Mouse (Mus musculus) stomach, postnatal 0 days (tissue): ENCODE measurements at regions not wholly inside any gene's neighbourhood (a gene's known extent, or its start where the extent isn't known, plus 50 kb on each side); places are given as distances from the start of the nearest gene placed in this dataset.
A peak's percentile ranks its signal among the peaks of the same experiment; 100 is the strongest.

ENCODE experiments used
- ATAC-seq: fragments of 200-750 bp; cut with Nextera tagmentation; 2 replicates; pipeline ENCODE4 v1.8.0; 2017; ENCODE audit not compliant: low FRiP score, low TSS enrichment
- DNase-seq: peaks from one replicate; pipeline ENCODE4 v3.0.0-alpha.2; 2016; ENCODE audit warnings: low spot score
- H3K27ac ChIP-seq: fragments of 300-500 bp; sonication (generic); replicated peaks from 2 replicates; pipeline ENCODE4 v1.5.1; 2014; ENCODE audit warnings: mild to moderate bottlenecking, control low read depth
- H3K27me3 ChIP-seq: fragments of 300-500 bp; sonication (generic); 2 replicates; pipeline ENCODE4 v1.6.1; 2014; ENCODE audit warnings: low read length; ENCODE audit not compliant: control insufficient read depth, insufficient read depth
- H3K36me3 ChIP-seq: fragments of 300-500 bp; sonication (generic); 2 replicates; pipeline ENCODE4 v1.6.1; 2014; ENCODE audit warnings: low read length, mixed read lengths; ENCODE audit not compliant: control insufficient read depth, insufficient read depth
- H3K4me1 ChIP-seq: fragments of 300-500 bp; sonication (generic); replicated peaks from 2 replicates; pipeline ENCODE4 v1.6.1; 2014; ENCODE audit warnings: antibody characterized with exemption; ENCODE audit not compliant: control insufficient read depth, insufficient read depth
- H3K4me2 ChIP-seq: fragments of 300-500 bp; sonication (generic); replicated peaks from 2 replicates; pipeline ENCODE4 v1.6.1; 2014; ENCODE audit warnings: low read depth, mild to moderate bottlenecking, control low read depth, moderate library complexity
- H3K4me3 ChIP-seq: fragments of 300-500 bp; sonication (generic); 2 replicates; pipeline ENCODE4 v1.5.1; 2014; ENCODE audit warnings: low read depth, low read length, control low read depth
- H3K9ac ChIP-seq: fragments of 300-500 bp; sonication (generic); 2 replicates; pipeline ENCODE4 v1.6.1; 2014; ENCODE audit warnings: mild to moderate bottlenecking, low read length, control low read depth, mixed read lengths
- H3K9me3 ChIP-seq: fragments of 300-500 bp; sonication (generic); 2 replicates; pipeline ENCODE4 v1.6.1; 2016; ENCODE audit warnings: low read length; ENCODE audit not compliant: control insufficient read depth
- CTCF ChIP-seq: IDR thresholded peaks from 2 replicates; pipeline ENCODE4 v1.5.1; 2016; ENCODE audit warnings: antibody characterized with exemption, low read depth, mild to moderate bottlenecking, moderate library complexity
- EP300 ChIP-seq: optimal IDR thresholded peaks from 2 replicates; pipeline ENCODE3; 2016; ENCODE audit warnings: antibody characterized with exemption
- WGBS: fragments of 180-500 bp; shearing (Covaris S2); extraction: QIAGEN DNeasy Blood & Tissue Kit; methylation state at CpG from one replicate; pipeline ENCODE4 v1.1.7; 2014; 5-methylcytosine and 5-hydroxymethylcytosine counted together

GRCm38 (mm10) chr1:61143030-61143753 is 165.5 kb downstream of the Icos start:
- H3K4me2 ChIP-seq, result peak overlapping the region; percentile 29; the same call in 1 of the 2 replicates
- WGBS, result 16% methylated on average over 14 of the region's 14 CpGs
- no peaks in the 10 kb centered on the region; the same call in 1 of the 2 replicates for H3K4me1 ChIP-seq
- ATAC-seq, result no peak
- TF ChIP-seq EP300 (no peak), CTCF (no peak)
- peak; percentile 23 for DNase-seq
- no peak overlapping the region for H3K9ac ChIP-seq
- H3K9me3 ChIP-seq, result no peaks in the 10 kb centered on the region
- no peak overlapping the region for H3K27ac ChIP-seq
- no peaks in the 10 kb centered on the region for H3K36me3 ChIP-seq
- no peak overlapping the region for H3K4me3 ChIP-seq
- H3K27me3 ChIP-seq, result no peaks in the 10 kb centered on the region

GRCm38 (mm10) chr1:61143754-61144066 is 166.0 kb downstream of the Icos start:
- Histone ChIP-seq H3K27ac (no peak overlapping the region), H3K9me3 (no peaks in the 10 kb centered on the region), H3K9ac (no peak overlapping the region), H3K4me2 (0 out of 2 replicates have a peak overlapping the region, but pooled peaks have one; percentile 1), H3K36me3 (no peaks in the 10 kb centered on the region), H3K27me3 (no peaks in the 10 kb centered on the region), H3K4me1 (no peaks in the 10 kb centered on the region; the same call in 1 of the 2 replicates), H3K4me3 (no peak overlapping the region)
- TF ChIP-seq EP300 (no peak), CTCF (no peak)
- 30% methylated on average over 8 of the region's 8 CpGs for WGBS
- DNase-seq (no peak), ATAC-seq (no peak)

GRCm38 (mm10) chr1:61145013-61145412 is 167.3 kb downstream of the Icos start:
- DNase-seq (no peak), ATAC-seq (no peak)
- H3K4me1 ChIP-seq, result no peaks in the 10 kb centered on the region; the same call in 1 of the 2 replicates
- no peaks in the 10 kb centered on the region for H3K36me3 ChIP-seq
- H3K27me3 ChIP-seq, result no peaks in the 10 kb centered on the region
- WGBS, result 68% methylated on average over 4 of the region's 4 CpGs
- TF ChIP-seq CTCF (no peak), EP300 (no peak)
- no peak overlapping the region for H3K4me3 ChIP-seq
- H3K9me3 ChIP-seq, result no peaks in the 10 kb centered on the region
- H3K27ac ChIP-seq, result no peak overlapping the region
- H3K4me2 ChIP-seq, result no peak overlapping the region
- no peak overlapping the region for H3K9ac ChIP-seq

GRCm38 (mm10) chr1:61145572-61145971 is 167.8 kb downstream of the Icos start:
- Histone ChIP-seq H3K4me2 (no peak overlapping the region), H3K9ac (no peak overlapping the region), H3K4me3 (no peak overlapping the region), H3K27me3 (no peaks in the 10 kb centered on the region), H3K27ac (no peak overlapping the region), H3K36me3 (no peaks in the 10 kb centered on the region), H3K4me1 (no peaks in the 10 kb centered on the region; the same call in 1 of the 2 replicates), H3K9me3 (no peaks in the 10 kb centered on the region)
- TF ChIP-seq CTCF, result no peak
- no peak for TF ChIP-seq EP300
- WGBS, result 71% methylated on average over 7 of the region's 7 CpGs
- ATAC-seq (no peak), DNase-seq (no peak)

- no peaks in the 10 kb centered on the region for H3K9me3 ChIP-seq
- H3K27ac ChIP-seq, result no peak overlapping the region
- H3K4me2 ChIP-seq, result no peak overlapping the region
- H3K4me3 ChIP-seq, result no peak overlapping the region
- peak; percentile 75; the same call in 1 of the 2 replicates for ATAC-seq
- TF ChIP-seq EP300 (no peak), CTCF (no peak)
- H3K9ac ChIP-seq, result no peak overlapping the region
- no peaks in the 10 kb centered on the region for H3K27me3 ChIP-seq
- WGBS, result 44% methylated on average over 3 of the region's 3 CpGs
- no peaks in the 10 kb centered on the region for H3K36me3 ChIP-seq
- DNase-seq, result no peak
- H3K4me1 ChIP-seq, result no peaks in the 10 kb centered on the region; the same call in 1 of the 2 replicates
These were observed 168.5 kb downstream of the Icos start for GRCm38 (mm10) chr1:61146222-61146723.

GRCm38 (mm10) chr1:61151742-61152141 is 174.0 kb downstream of the Icos start:
- ATAC-seq, result no peak
- H3K9me3 ChIP-seq, result no peaks in the 10 kb centered on the region
- TF ChIP-seq EP300, result no peak
- no peak for TF ChIP-seq CTCF
- no peaks in the 10 kb centered on the region; the same call in 1 of the 2 replicates for H3K4me1 ChIP-seq
- H3K4me2 ChIP-seq, result no peak overlapping the region
- H3K9ac ChIP-seq, result no peak overlapping the region
- no peak overlapping the region for H3K4me3 ChIP-seq
- DNase-seq, result no peak
- H3K27ac ChIP-seq, result no peak overlapping the region
- no peaks in the 10 kb centered on the region for H3K27me3 ChIP-seq
- no peaks in the 10 kb centered on the region for H3K36me3 ChIP-seq
- WGBS, result 47% methylated on average over 2 of the region's 2 CpGs
